Mouse (Mus musculus) ovary, postnatal 10 days (tissue): ENCODE data around the gene Fam160a2.
"Not testable (repeated sequence)": the region's sequence is repeated elsewhere in the genome, so short reads cannot be mapped to it uniquely, and the experiment has no call there.

Source experiments
- DNase-seq: peaks from one replicate; pipeline ENCODE4 v3.0.0; 2022; ENCODE audit warnings: low spot score

Fam160a2 gene

DNA sequence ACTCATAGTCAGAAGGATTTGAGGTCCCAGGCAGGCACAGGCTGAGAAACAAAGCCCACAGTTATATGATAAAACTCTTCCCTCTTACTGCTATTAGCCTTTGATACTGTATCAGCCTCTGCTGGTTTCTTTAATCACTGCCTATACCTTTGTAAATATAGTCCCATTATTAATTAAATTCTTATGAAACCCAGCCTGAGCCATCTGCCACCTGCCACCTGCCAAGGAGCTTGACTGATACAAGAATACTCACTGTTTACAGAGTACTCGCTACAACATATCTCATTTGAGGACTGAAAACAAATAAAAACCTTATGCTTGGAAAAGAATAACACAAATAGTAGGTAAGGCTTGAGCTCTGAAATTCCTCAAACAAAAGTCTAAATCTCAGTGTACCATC, 5.2 kb downstream of the Fam160a2 start:
- DNase-seq, result no peak

- DNase-seq, result no peak
These were observed 9.6 kb downstream of the Fam160a2 start for GRCm38 (mm10) chr7:105390236-105390635.

DNA sequence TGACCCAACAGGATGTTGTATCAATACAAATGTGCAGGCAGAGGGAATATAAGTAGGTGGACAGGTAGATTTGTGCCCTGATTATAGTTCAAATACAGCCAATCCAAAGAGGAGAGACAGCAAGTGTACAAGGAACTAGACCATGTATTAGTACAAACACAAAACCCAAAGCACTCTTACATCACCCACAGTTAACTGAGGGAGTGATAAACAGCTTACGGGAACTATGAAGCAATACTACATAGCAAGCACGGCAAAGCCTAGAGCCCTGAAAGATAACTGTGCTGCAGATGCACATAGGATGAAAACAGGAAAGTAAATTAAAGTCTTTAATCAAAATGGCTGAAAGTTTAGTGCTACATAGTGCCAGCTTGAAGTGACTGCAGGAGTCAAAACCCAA, 12.2 kb downstream of the Fam160a2 start:
- no peak for DNase-seq

DNA sequence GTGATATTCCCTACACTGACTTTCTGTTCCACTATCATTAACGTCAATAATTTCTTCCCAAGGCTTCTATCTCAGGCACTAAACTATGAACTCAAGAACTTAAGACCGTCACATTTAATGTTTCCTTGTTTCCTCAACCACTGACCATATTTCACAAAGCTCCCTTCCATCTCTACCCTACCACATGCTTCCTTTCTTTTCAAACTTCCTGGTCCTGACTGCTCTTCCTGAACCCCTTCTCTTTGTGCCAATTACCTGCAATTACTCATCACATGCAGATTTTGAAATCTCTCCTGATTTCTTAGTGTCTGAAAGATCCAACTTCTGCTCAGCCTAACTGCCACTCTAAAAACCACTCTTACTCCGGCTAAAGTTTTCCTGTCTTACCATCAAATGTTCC, 19.5 kb downstream of the Fam160a2 start:
- DNase-seq, result no peak

DNA sequence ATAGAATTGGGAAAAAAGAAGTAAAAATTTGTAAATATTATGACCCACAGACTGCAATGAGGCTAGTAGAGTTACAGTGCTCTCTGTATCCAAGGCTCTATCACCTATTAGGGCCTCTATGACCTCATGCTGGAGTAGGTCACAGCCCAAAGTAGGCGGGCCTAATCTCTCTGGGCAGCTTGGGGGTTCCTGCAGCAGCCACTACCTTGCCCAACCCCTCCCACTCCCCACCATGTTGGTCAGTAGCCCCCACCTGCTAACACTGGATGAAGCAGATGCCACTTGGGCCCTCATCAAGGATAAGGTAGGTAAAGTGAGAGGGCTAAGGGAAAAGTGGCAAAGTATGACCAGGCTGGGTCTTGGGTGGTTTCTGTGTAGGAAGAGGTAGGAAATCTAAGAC, 25.0 kb downstream of the Fam160a2 start, which contains the start of gene Gm5901:
Gm5901 (plus strand) TSS at position 173 of the 400 bp plus-strand sequence.
- no peak for DNase-seq

- no peak for DNase-seq
These were observed 25.9 kb downstream of the Fam160a2 start for GRCm38 (mm10) chr7:105373976-105374375.

DNA sequence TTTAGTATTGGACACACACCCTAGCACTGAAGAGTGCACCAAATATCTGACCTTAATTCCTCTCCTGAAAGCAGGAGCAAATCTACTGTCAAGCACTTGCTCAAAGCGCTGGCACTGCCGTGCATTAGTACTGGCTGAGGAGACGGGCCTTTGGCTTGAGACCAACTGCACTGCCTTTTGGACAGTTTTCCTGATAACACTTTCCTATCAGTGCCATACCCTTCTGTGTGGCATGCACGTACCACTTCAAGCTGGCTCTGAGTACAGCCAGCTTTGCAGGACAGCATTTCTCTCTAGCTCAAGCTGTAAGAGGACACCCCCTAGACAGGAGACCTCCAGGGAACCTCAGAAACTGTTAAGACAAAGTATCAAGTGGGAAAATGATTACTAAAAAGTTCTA, 26.3 kb downstream of the Fam160a2 start:
- no peak for DNase-seq

GRCm38 (mm10) chr7:105372912-105373311, 26.9 kb downstream of the Fam160a2 start:
- no peak for DNase-seq

GRCm38 (mm10) chr7:105368521-105368920, 31.3 kb downstream of the Fam160a2 start:
- no peak for DNase-seq

GRCm38 (mm10) chr7:105367930-105368329, 31.9 kb downstream of the Fam160a2 start, which contains the start of gene Olfr692:
Olfr692 (plus strand) TSS chr7:105368230.
- DNase-seq, result no peak

DNA sequence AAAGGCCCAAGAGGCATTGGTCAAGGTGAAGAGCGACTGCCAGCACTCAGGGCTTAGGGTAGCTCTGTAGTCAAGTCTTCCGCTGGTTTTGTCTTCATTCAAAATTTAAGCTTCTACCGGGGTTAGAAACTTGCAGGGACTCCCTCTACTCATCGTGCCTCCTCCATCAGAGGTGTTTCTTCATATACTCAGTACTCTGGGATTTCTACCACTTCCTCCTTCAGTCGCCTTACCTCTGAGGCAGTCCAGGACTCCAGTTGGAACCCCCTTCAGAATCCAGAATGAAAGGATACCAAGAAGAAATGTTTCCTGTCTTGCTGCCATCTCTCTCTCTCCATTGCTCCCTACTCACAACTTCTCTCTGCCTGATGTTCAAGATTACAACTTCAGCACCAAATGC, 32.6 kb downstream of the Fam160a2 start:
- no peak for DNase-seq

DNA sequence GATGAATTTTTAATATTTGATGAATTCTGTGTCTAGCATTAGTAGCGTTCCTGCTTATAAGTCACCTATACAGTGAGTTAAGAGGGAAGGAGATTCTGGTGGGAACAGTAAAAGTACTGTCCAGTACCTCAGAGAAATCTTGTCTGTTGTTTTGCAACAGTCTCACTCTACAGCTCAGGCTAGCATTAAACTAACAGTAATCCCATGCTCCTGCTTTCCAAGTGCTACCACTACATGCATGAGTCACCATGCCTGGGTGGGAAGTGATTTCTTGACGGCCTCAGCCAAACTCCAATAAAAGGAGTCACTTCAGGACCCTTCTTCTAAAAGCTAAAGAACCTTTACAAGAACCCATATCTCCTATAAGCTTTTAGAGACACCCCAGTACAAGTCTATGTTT, 38.1 kb downstream of the Fam160a2 start:
- no peak for DNase-seq

GRCm38 (mm10) chr7:105356487-105356886, 43.4 kb downstream of the Fam160a2 start:
- DNase-seq, result not testable (repeated sequence)

GRCm38 (mm10) chr7:105356064-105356463, 43.8 kb downstream of the Fam160a2 start:
- not testable (repeated sequence) for DNase-seq

- DNase-seq, result no peak
These were observed 57.1 kb downstream of the Fam160a2 start for GRCm38 (mm10) chr7:105342752-105343151.

DNA sequence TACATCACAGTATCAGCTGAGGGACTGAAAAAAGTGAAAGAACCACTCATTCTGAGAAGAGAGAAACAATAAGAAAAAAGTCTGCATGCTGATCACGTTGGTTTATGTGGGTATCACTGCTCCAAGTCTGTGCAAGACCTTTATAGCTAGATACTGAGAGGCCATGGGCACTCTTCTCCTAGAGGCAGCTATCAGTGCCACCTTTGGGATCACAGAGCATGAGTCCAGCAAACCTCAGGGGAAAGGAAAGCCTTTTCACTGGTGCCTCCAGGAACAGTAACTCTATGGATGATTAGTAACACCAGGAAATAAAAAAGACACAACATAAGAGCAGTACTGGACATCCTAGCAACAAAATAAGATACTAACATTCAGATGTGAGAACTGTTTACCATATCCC, 57.7 kb downstream of the Fam160a2 start, which contains the start of gene Olfr691:
Olfr691 (minus strand) TSS at position 101 of the 400 bp plus-strand sequence.
- DNase-seq, result no peak

- no peak for DNase-seq
These were observed 65.8 kb downstream of the Fam160a2 start, which contains the start of gene Olfr690 for GRCm38 (mm10) chr7:105334004-105334403. Olfr690 (minus strand) TSS chr7:105334104.

DNA sequence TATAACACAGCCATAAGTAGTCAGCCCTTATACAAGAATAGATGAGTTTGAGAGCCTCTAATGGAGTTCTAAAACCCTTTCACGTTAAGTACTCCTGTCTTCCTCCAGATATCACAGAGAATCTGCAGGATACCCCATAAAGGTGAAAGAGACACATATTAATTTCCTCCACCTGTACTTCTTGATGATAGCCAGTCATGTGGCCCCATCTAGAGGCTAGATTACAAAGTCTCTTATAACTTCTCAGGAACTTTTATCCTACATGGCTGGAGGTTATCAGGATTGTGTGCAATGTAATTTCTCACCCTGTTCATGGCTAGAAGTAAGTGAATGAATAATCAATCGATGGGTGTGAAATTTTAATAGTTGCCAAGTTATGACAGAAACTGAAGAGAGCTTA, 74.6 kb downstream of the Fam160a2 start:
- DNase-seq, result no peak
